ENCODE assay signal across 8 mouse cellular contexts in genomic region chr5:53266931-53267853, GRCm38 (mm10). TPM values are rescaled to one million over a fixed set of nuclear protein-coding genes. Genes with fewer than 3 reads are reported as not detected.
A peak's percentile ranks its signal among the peaks of the same experiment; 100 is the strongest.
DNase-seq lines count a peak whose midpoint lies in the region; ATAC-seq and TF ChIP-seq lines count a peak whose summit lies in the region.

Smim20 (plus strand) TSS chr5:53267083.

- peak within 1 kb of the TSS; percentile 81 for H3K9ac ChIP-seq in heart, embryonic 11.5 days (ENCODE audit: low read depth, low read length)
- peak within 1 kb of the TSS; percentile 64 for H3K9ac ChIP-seq in kidney, postnatal 0 days (ENCODE audit: low read depth, low read length)
- peak within 1 kb of the TSS; percentile 78 for H3K9ac ChIP-seq in liver, embryonic 13.5 days
- peak within 1 kb of the TSS; percentile 80 for H3K9ac ChIP-seq in stomach, embryonic 16.5 days (ENCODE audit: low read length)

- H3ac ChIP-seq in C2C12 (ENCODE audit: control insufficient read depth, insufficient read length, low read depth): peak within 1 kb of the TSS; percentile 32

- H3K4me2 ChIP-seq in heart, embryonic 11.5 days: peak within 1 kb of the TSS; percentile 71
- H3K4me2 ChIP-seq in kidney, postnatal 0 days (ENCODE audit: low read length): peak within 1 kb of the TSS; percentile 78
- peak within 1 kb of the TSS; percentile 81 for H3K4me2 ChIP-seq in liver, embryonic 13.5 days
- peak within 1 kb of the TSS; percentile 69 for H3K4me2 ChIP-seq in stomach, embryonic 16.5 days (ENCODE audit: low read depth, low read length)

- H3K79me3 ChIP-seq in C2C12 (ENCODE audit: low read depth): no peaks in the 10 kb centered on the region

- WGBS in heart, embryonic 11.5 days (ENCODE audit: insufficient replicate concordance): 11% methylated on average over 49 of the region's 53 CpGs
- WGBS in kidney, postnatal 0 days: 11% methylated on average over 52 of the region's 53 CpGs
- 9% methylated on average over 53 of the region's 53 CpGs for WGBS in liver, embryonic 13.5 days (ENCODE audit: insufficient replicate concordance)
- 11% methylated on average over 53 of the region's 53 CpGs for WGBS in stomach, embryonic 16.5 days

- H3K27ac ChIP-seq in heart, embryonic 11.5 days (ENCODE audit: low read depth, low read length): peak within 1 kb of the TSS; percentile 67
- peak within 1 kb of the TSS; percentile 81 for H3K27ac ChIP-seq in kidney, postnatal 0 days
- H3K27ac ChIP-seq in liver, embryonic 13.5 days: peak within 1 kb of the TSS; percentile 80
- H3K27ac ChIP-seq in stomach, embryonic 16.5 days (ENCODE audit: low read length): peak within 1 kb of the TSS; percentile 76

- peak; percentile 94 for DNase-seq in brain, adult 2 months (ENCODE audit: low read depth, low spot score)
- peak; percentile 95 for DNase-seq in kidney, postnatal 0 days (ENCODE audit: low spot score)
- DNase-seq in liver, embryonic 13.5 days: peak; percentile 82
- peak; percentile 90 for DNase-seq in neural tube, embryonic 10.5 days (ENCODE audit: extremely low spot score, low spot score)

- peaks cover 30% of the 10 kb centered on the region for H3K4me1 ChIP-seq in erythroblast, embryonic 14.5 days (ENCODE audit: control insufficient read depth)
- H3K4me1 ChIP-seq in heart, embryonic 11.5 days (ENCODE audit: control insufficient read depth, insufficient read depth, low read length): peaks cover 24% of the 10 kb centered on the region
- H3K4me1 ChIP-seq in kidney, postnatal 0 days (replicated peaks; ENCODE audit: insufficient read depth, low read length): 0 out of 2 replicates have a peak, but pooled peaks cover 10% of the 10 kb centered on the region
- H3K4me1 ChIP-seq in liver, embryonic 13.5 days (replicated peaks): peaks cover 47% of the 10 kb centered on the region
- H3K4me1 ChIP-seq in stomach, embryonic 16.5 days (ENCODE audit: control insufficient read depth, insufficient read depth, low read length): peaks cover 18% of the 10 kb centered on the region

- no peaks in the 10 kb centered on the region for H3K9me3 ChIP-seq in erythroblast, embryonic 14.5 days (ENCODE audit: control insufficient read depth, low read length)
- H3K9me3 ChIP-seq in heart, embryonic 11.5 days (replicated peaks; ENCODE audit: control insufficient read depth, low read length): no peaks in the 10 kb centered on the region
- H3K9me3 ChIP-seq in kidney, postnatal 0 days (replicated peaks; ENCODE audit: low read length): no peaks in the 10 kb centered on the region
- no peaks in the 10 kb centered on the region for H3K9me3 ChIP-seq in liver, embryonic 13.5 days (replicated peaks)
- no peaks in the 10 kb centered on the region for H3K9me3 ChIP-seq in stomach, embryonic 16.5 days (replicated peaks; ENCODE audit: control insufficient read depth, low read length)

- ATAC-seq in heart, embryonic 11.5 days (replicated peaks; ENCODE audit: insufficient number of reproducible peaks, low FRiP score, low TSS enrichment): peak; percentile 94
- peak; percentile 95 for ATAC-seq in kidney, postnatal 0 days (replicated peaks; ENCODE audit: low FRiP score, low read depth)
- peak; percentile 94 for ATAC-seq in liver, embryonic 13.5 days (ENCODE audit: low read depth)
- peak; percentile 95 for ATAC-seq in stomach, embryonic 16.5 days (ENCODE audit: insufficient read depth, low FRiP score)

- H3K4me3 ChIP-seq in C2C12 (ENCODE audit: insufficient read depth, poor library complexity, severe bottlenecking): peak within 1 kb of the TSS; percentile 36
- peak within 1 kb of the TSS; percentile 87 for H3K4me3 ChIP-seq in erythroblast, embryonic 14.5 days (replicated peaks)
- peak within 1 kb of the TSS; percentile 66 for H3K4me3 ChIP-seq in heart, embryonic 11.5 days (ENCODE audit: low read depth, low read length)
- peak within 1 kb of the TSS; percentile 61 for H3K4me3 ChIP-seq in kidney, postnatal 0 days (replicated peaks; ENCODE audit: low read depth, low read length)
- peak within 1 kb of the TSS; percentile 82 for H3K4me3 ChIP-seq in liver, embryonic 13.5 days (replicated peaks)
- peak within 1 kb of the TSS; percentile 55 for H3K4me3 ChIP-seq in stomach, embryonic 16.5 days (replicated peaks; ENCODE audit: low read length)

- H3K27me3 ChIP-seq in C2C12 (ENCODE audit: control insufficient read depth, insufficient read depth, insufficient read length): peaks cover under 1% of the 10 kb centered on the region
- no peaks in the 10 kb centered on the region for H3K27me3 ChIP-seq in erythroblast, embryonic 14.5 days (ENCODE audit: control insufficient read depth)
- H3K27me3 ChIP-seq in heart, embryonic 11.5 days (ENCODE audit: control insufficient read depth, insufficient read depth, low read length): no peaks in the 10 kb centered on the region
- H3K27me3 ChIP-seq in kidney, postnatal 0 days (ENCODE audit: insufficient read depth, low read length): no peaks in the 10 kb centered on the region
- H3K27me3 ChIP-seq in liver, embryonic 13.5 days: no peaks in the 10 kb centered on the region
- H3K27me3 ChIP-seq in stomach, embryonic 16.5 days (ENCODE audit: control insufficient read depth, insufficient read depth, low read length): no peaks in the 10 kb centered on the region

- no peaks in the 10 kb centered on the region for H3K79me2 ChIP-seq in C2C12 (ENCODE audit: control insufficient read depth, insufficient read depth)

- TF ChIP-seq CTCF in C2C12 (IDR thresholded peaks at IDR 0.05; ENCODE audit: control insufficient read depth, insufficient read depth, insufficient read length): no peak
- TF ChIP-seq CTCF in kidney, postnatal 0 days (IDR thresholded peaks at IDR 0.05; ENCODE audit: low read depth): no peak

- no peaks in the 10 kb centered on the region for H3K36me3 ChIP-seq in C2C12 (ENCODE audit: control insufficient read depth, insufficient read depth)
- H3K36me3 ChIP-seq in erythroblast, embryonic 14.5 days (ENCODE audit: control insufficient read depth): peaks cover 10% of the 10 kb centered on the region
- H3K36me3 ChIP-seq in heart, embryonic 11.5 days (ENCODE audit: control insufficient read depth, insufficient read depth, low read length): no peaks in the 10 kb centered on the region
- H3K36me3 ChIP-seq in kidney, postnatal 0 days (ENCODE audit: insufficient read depth, low read length): no peaks in the 10 kb centered on the region
- H3K36me3 ChIP-seq in liver, embryonic 13.5 days: no peaks in the 10 kb centered on the region
- H3K36me3 ChIP-seq in stomach, embryonic 16.5 days (ENCODE audit: control insufficient read depth, insufficient read depth, low read length): no peaks in the 10 kb centered on the region

TF ChIP-seq in C2C12, 6 proteins besides CTCF, POLR2A, EP300 and RAD21:
- TF ChIP-seq CEBPB (IDR thresholded peaks at IDR 0.05; ENCODE audit: low read depth) (no peak), USF1 (IDR thresholded peaks at IDR 0.05; ENCODE audit: low read depth) (no peak)

RNA-seq across cellular contexts. Expression of gene Smim20, which starts in this region (rescaled TPM):
- 45.2 TPM for polyA plus RNA-seq in C2C12 (2012; fragmentation: generic; extraction: Trizol)
- 1.4 and 2.6 TPM in 2 replicates for polyA plus RNA-seq in erythroblast, embryonic 14.5 days (2012)
- polyA plus RNA-seq in heart, embryonic 11.5 days (2014; fragmentation: Nextera tagmentation; extraction: Ambion mirVana): 146 and 150 TPM in 2 replicates
- 135 and 143 TPM in 2 replicates for polyA plus RNA-seq in kidney, postnatal 0 days (2015; fragmentation: Nextera tagmentation; extraction: Ambion mirVana)
- polyA plus RNA-seq in liver, embryonic 13.5 days (2015; fragmentation: Nextera tagmentation; extraction: Ambion mirVana): 42.8 and 47.9 TPM in 2 replicates
- 73.4 and 81.3 TPM in 2 replicates for polyA plus RNA-seq in stomach, embryonic 16.5 days (2015; fragmentation: Nextera tagmentation; extraction: Ambion mirVana)

Comparison
In these comparisons a context has a peak if more than half of its experiments do, and no peak if none do; other contexts are left out.
1. Peak in every context shown above with its lines: DNase-seq, ATAC-seq, H3K4me3 ChIP-seq and H3K27ac ChIP-seq.
2. RNA of gene Smim20 (polyA plus RNA-seq): 146 to 150 TPM in heart, embryonic 11.5 days, 135 to 143 TPM in kidney, postnatal 0 days, 73.4 to 81.3 TPM in stomach, embryonic 16.5 days, 42.8 to 47.9 TPM in liver, embryonic 13.5 days and 45.2 TPM in C2C12 (single experiment); 1.4 to 2.6 TPM in erythroblast, embryonic 14.5 days; every median in the first group is over 10 times any median in the second.
3. H3K4me3 ChIP-seq: peak in every context shown above with its lines; median percentile 87 in erythroblast, embryonic 14.5 days; 82 in liver, embryonic 13.5 days; 66 in heart, embryonic 11.5 days; 61 in kidney, postnatal 0 days; 55 in stomach, embryonic 16.5 days; 36 in C2C12.